ENCODE assay signal across 18 mouse cellular contexts in the genomic region with DNA sequence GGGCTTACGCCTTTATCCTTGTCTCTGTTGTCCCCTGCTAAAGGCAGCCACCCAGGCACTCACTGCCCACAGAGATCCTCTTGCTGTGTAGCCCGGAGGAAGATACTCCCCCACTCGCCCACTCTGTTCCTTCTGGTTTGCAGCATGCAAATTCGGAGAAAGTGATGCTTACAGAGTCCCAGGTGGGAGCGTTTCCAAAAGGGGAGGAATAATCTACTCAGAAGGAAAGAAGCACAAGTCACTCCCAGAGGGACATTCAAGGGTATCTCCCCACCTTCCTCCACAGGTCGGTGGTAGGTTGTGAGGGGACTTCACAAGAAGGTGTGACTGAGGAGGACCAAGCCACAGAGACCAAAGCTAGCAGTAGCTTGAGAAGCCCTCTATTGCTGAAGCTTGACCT.
DNase-seq lines count a peak whose midpoint lies in the region; TF ChIP-seq lines count a peak whose summit lies in the region.
"Had no signal": no experiment of that assay in that cellular context is flagged by ENCODE, and none has a peak within 500 bp of the region (broad histone marks: within the 10 kb centered on the region; RNA-seq: fewer than 3 reads in every experiment).

No protein-coding gene starts in this region.

- peak; percentile 71 for TF ChIP-seq EP300 in CH12.LX (IDR thresholded peaks at IDR 0.05; ENCODE audit: low read length)

- H3K9me3 ChIP-seq in CH12.LX (replicated peaks; ENCODE audit: low read length), result no peaks in the 10 kb centered on the region

- peaks cover 11 to 51% of the 10 kb centered on the region in 2 experiments for H3K4me1 ChIP-seq in CH12.LX (ENCODE audit: control insufficient read depth in 1 of 2, insufficient read depth in 2 of 2)

- TF ChIP-seq POLR2A in CH12.LX (IDR thresholded peaks at IDR 0.05; ENCODE audit: low read depth, low read length), result no peak

- H3K27ac ChIP-seq in CH12.LX (ENCODE audit: insufficient read depth, low read depth), result no peak overlapping the region

- in situ Hi-C loops in CH12.LX (cut with MboI; ENCODE audit: low pct_ligation_motif_present, low pct_unique_long_range_greater_than_20kb, low sequenced_read_pairs), result no loop called here

- H3K4me3 ChIP-seq in CH12.LX (replicated peaks in 1 of 3; ENCODE audit: low read depth in 2 of 3, low read length in 2 of 3, poor library complexity in 1 of 3), result no peak overlapping the region

- H3K36me3 ChIP-seq in CH12.LX (replicated peaks in 1 of 2; ENCODE audit: control insufficient read depth in 1 of 2, insufficient read depth in 1 of 2, low read length in 1 of 2), result no peaks in the 10 kb centered on the region
- H3K36me3 ChIP-seq: G1E had no signal

- no peak overlapping the region for H3K4me2 ChIP-seq in CH12.LX (ENCODE audit: insufficient read depth, low read depth, poor library complexity, severe bottlenecking)

- no peaks in the 10 kb centered on the region for H3K79me2 ChIP-seq in CH12.LX (replicated peaks; ENCODE audit: control insufficient read depth, extremely low read depth, insufficient read depth, poor library complexity, severe bottlenecking)

- DNase-seq in left cerebral cortex, adult 18-20 months (ENCODE audit: low spot score in 2 of 2), result peak; percentile 2 to 20
- no peak for DNase-seq in left cerebral cortex, postnatal 14 days (ENCODE audit: low spot score in 2 of 2)
- peak; percentile 80 for DNase-seq in CH12.LX (ENCODE audit: extremely low read depth)
- peak; percentile 8 to 30 for DNase-seq in natural killer cell, adult 2 months (ENCODE audit: low spot score in 2 of 2)
- no peak for DNase-seq in thymus, postnatal 10 days (ENCODE audit: low spot score in 2 of 2)
- DNase-seq in cerebellum, postnatal 36 days, result no peak
- DNase-seq: adrenal gland, adult 2 months; adrenal gland, adult 8-10 months; adrenal gland, postnatal 10 days; adrenal gland, postnatal 14 days; adrenal gland, postnatal 25 days; adrenal gland, postnatal 36 days; B cell, adult 2 months; cerebellum, adult 11 months; cerebellum, adult 11-12 months; cerebellum, adult 18-20 months; cerebellum, adult 2 months had no signal

- no peak for TF ChIP-seq RAD21 in CH12.LX (IDR thresholded peaks at IDR 0.05; ENCODE audit: low read depth, low read length)

- intact Hi-C loops in left cerebral cortex, postnatal 14 days (cut with DNase I), result no loop called here

- dilution Hi-C loops in CH12.LX (cut with MboI; ENCODE audit: extremely low pct_ligation_motif_present, extremely low pct_unique_long_range_greater_than_20kb, low sequenced_read_pairs), result no loop called here

- H3K9ac ChIP-seq in CH12.LX (ENCODE audit: insufficient read depth, low read depth), result no peak overlapping the region

- peaks cover 2% of the 10 kb centered on the region for H3K27me3 ChIP-seq in CH12.LX (replicated peaks)

- no peak for TF ChIP-seq CTCF in CH12.LX (conservative IDR thresholded peaks at IDR 0.05 in 1 of 2, IDR thresholded peaks at IDR 0.05 in 1 of 2; ENCODE audit: low read depth in 2 of 2, low read length in 2 of 2)

TF ChIP-seq in CH12.LX, 34 proteins besides CTCF, POLR2A, EP300 and RAD21:
- TF ChIP-seq BHLHE40 (IDR thresholded peaks at IDR 0.05; ENCODE audit: low read depth, low read length) (peak; percentile 63), KAT2A (IDR thresholded peaks at IDR 0.05; ENCODE audit: insufficient replicate concordance, low read length) (no peak), RCOR1 (conservative IDR thresholded peaks at IDR 0.05; ENCODE audit: low read depth, low read length) (0 out of 2 replicates have a peak, but pooled peaks have one; percentile 18), JUND (conservative IDR thresholded peaks at IDR 0.05; ENCODE audit: low read depth, low read length) (no peak), IRF4 (IDR thresholded peaks at IDR 0.05; ENCODE audit: low read depth, low read length) (0 out of 2 replicates have a peak, but pooled peaks have one; percentile 16), CHD2 (IDR thresholded peaks at IDR 0.05; ENCODE audit: low read length) (peak; percentile 61), HCFC1 (IDR thresholded peaks at IDR 0.05; ENCODE audit: low read depth, low read length) (no peak), TCF12 (IDR thresholded peaks at IDR 0.05; ENCODE audit: low read depth, low read length) (0 out of 2 replicates have a peak, but pooled peaks have one; percentile 50), SMC3 (IDR thresholded peaks at IDR 0.05; ENCODE audit: low read depth, low read length) (no peak), ETS1 (conservative IDR thresholded peaks at IDR 0.05; ENCODE audit: low read depth, low read length) (peak; percentile 68), ZC3H11A (IDR thresholded peaks at IDR 0.05; ENCODE audit: low read depth, low read length) (no peak), MEF2A (IDR thresholded peaks at IDR 0.05; ENCODE audit: borderline replicate concordance, low read depth, low read length) (0 out of 2 replicates have a peak, but pooled peaks have one; percentile 59)

Comparison
In these comparisons a context has a peak if more than half of its experiments do, and no peak if none do; other contexts are left out.
1. DNase-seq: peak in left cerebral cortex, adult 18-20 months (2 of 2), CH12.LX (single experiment) and natural killer cell, adult 2 months (2 of 2); none in left cerebral cortex, postnatal 14 days (0 of 2), thymus, postnatal 10 days (0 of 2) and cerebellum, postnatal 36 days (0 of 2).